Mouse (Mus musculus) olfactory bulb, adult 2 months (tissue): ENCODE data around the gene Hist1h1t. TPM values are rescaled to one million over a fixed set of nuclear protein-coding genes. Genes with fewer than 3 reads are reported as not detected.
"Not testable (repeated sequence)": the region's sequence is repeated elsewhere in the genome, so short reads cannot be mapped to it uniquely, and the experiment has no call there.

Experiments
- H3K27ac ChIP-seq: fragments of 200-500 bp; 2 replicates; pipeline ENCODE4 v1.5.1; 2012; ENCODE audit warnings: low read depth, low read length; ENCODE audit not compliant: insufficient read depth
- H3K4me1 ChIP-seq: fragments of 200-500 bp; 2 replicates; pipeline ENCODE4 v1.6.1; 2012; ENCODE audit warnings: low read length; ENCODE audit not compliant: control insufficient read depth, insufficient read depth
- H3K4me3 ChIP-seq: fragments of 200-500 bp; 2 replicates; pipeline ENCODE4 v1.5.1; 2012; ENCODE audit warnings: mild to moderate bottlenecking, low read depth, low read length, moderate library complexity; ENCODE audit not compliant: insufficient read depth
- CTCF ChIP-seq: fragments of 200-500 bp; IDR thresholded peaks from 2 replicates; pipeline ENCODE4 v1.5.1; 2012; ENCODE audit warnings: low read depth, mild to moderate bottlenecking, low read length, moderate library complexity; ENCODE audit not compliant: insufficient read depth
- POLR2A ChIP-seq: fragments of 200-500 bp; IDR thresholded peaks from 2 replicates; pipeline ENCODE4 v1.6.1; 2012; ENCODE audit warnings: mild to moderate bottlenecking, low read depth, low read length, moderate library complexity; ENCODE audit not compliant: insufficient read depth
- WGBS: fragments of 180-500 bp; shearing (Covaris S2); methylation state at CpG from one replicate; pipeline ENCODE4 v1.1.7; 2018; 5-methylcytosine and 5-hydroxymethylcytosine counted together
- polyA plus RNA-seq: library from polyadenylated mRNA; stranded (reverse); fragments of >200 nt; gene quantifications from 2 replicates; pipeline ENCODE4 v1.2.4, GENCODE M21; 2012; ENCODE audit warnings: low replicate concordance; ENCODE audit not compliant: missing spikeins, insufficient read depth, insufficient read length

The Hist1h1t gene
- polyA plus RNA-seq, 1 experiment: not detected

- no peak for TF ChIP-seq CTCF
- no peak for TF ChIP-seq POLR2A
Observed at GRCm38 (mm10) chr13:23697491-23698299, 2.1 kb downstream of the Hist1h1t start.

GRCm38 (mm10) chr13:23698300-23698693 lies 2.7 kb downstream of the Hist1h1t start, which contains the start of gene Hist1h4c:
TSS of gene Hist1h4c (minus strand) at chr13:23698454.
- WGBS: under 1% methylated on average over 22 of the region's 22 CpGs
- peaks cover 5% of the 10 kb centered on the region; the same call in 1 of the 2 replicates for H3K4me1 ChIP-seq
- H3K27ac ChIP-seq: peak within 1 kb of the TSS; percentile 47
- peak; percentile 99 for TF ChIP-seq POLR2A
- TF ChIP-seq CTCF: no peak
- H3K4me3 ChIP-seq: peak within 1 kb of the TSS; percentile 73

More at GRCm38 (mm10) chr13:23697491-23698299, 2.1 kb downstream of the Hist1h1t start:
- peaks cover 5% of the 10 kb centered on the region; the same call in 1 of the 2 replicates for H3K4me1 ChIP-seq
- under 1% methylated on average over 30 of the region's 32 CpGs for WGBS
- peak overlapping the region; percentile 73 for H3K4me3 ChIP-seq
- H3K27ac ChIP-seq: peak overlapping the region; percentile 47

- TF ChIP-seq CTCF (no peak), POLR2A (no peak)
- H3K27ac ChIP-seq: no peak overlapping the region
- WGBS: 52% methylated on average over 6 of the region's 6 CpGs
- H3K4me3 ChIP-seq: no peak overlapping the region
- H3K4me1 ChIP-seq: peaks cover 5% of the 10 kb centered on the region; the same call in 1 of the 2 replicates
Observed at GRCm38 (mm10) chr13:23698996-23699395, 3.4 kb downstream of the Hist1h1t start.

GRCm38 (mm10) chr13:23699767-23700166 lies 4.2 kb downstream of the Hist1h1t start:
- H3K4me1 ChIP-seq: peaks cover 5% of the 10 kb centered on the region; the same call in 1 of the 2 replicates
- TF ChIP-seq POLR2A (no peak), CTCF (no peak)
- H3K4me3 ChIP-seq: no peak overlapping the region
- WGBS: 59% methylated on average over 3 of the region's 3 CpGs
- no peak overlapping the region for H3K27ac ChIP-seq

GRCm38 (mm10) chr13:23700786-23701520 lies 5.3 kb downstream of the Hist1h1t start:
- TF ChIP-seq POLR2A: no peak
- no peak for TF ChIP-seq CTCF
- Histone ChIP-seq H3K4me3 (no peak overlapping the region), H3K27ac (no peak overlapping the region), H3K4me1 (peaks cover 3% of the 10 kb centered on the region; the same call in 1 of the 2 replicates)
- 21% methylated on average over 8 of the region's 8 CpGs for WGBS

- 83% methylated on average over 4 of the region's 4 CpGs for WGBS
Observed at GRCm38 (mm10) chr13:23702220-23702619, 6.6 kb downstream of the Hist1h1t start.

GRCm38 (mm10) chr13:23702801-23703200 lies 7.2 kb downstream of the Hist1h1t start:
- 85% methylated on average over 2 of the region's 2 CpGs for WGBS
- not testable (repeated sequence) for H3K4me3 ChIP-seq, H3K27ac ChIP-seq, H3K4me1 ChIP-seq

More at GRCm38 (mm10) chr13:23702220-23702619, 6.6 kb downstream of the Hist1h1t start:
- H3K4me1 ChIP-seq: no peaks in the 10 kb centered on the region
- H3K4me3 ChIP-seq: no peak overlapping the region
- no peak overlapping the region for H3K27ac ChIP-seq
- TF ChIP-seq CTCF: no peak
- TF ChIP-seq POLR2A: no peak

GRCm38 (mm10) chr13:23705751-23706356 lies 10.2 kb downstream of the Hist1h1t start:
- 93% methylated on average over 7 of the region's 7 CpGs for WGBS
- Histone ChIP-seq H3K4me1 (no peaks in the 10 kb centered on the region), H3K4me3 (no peak overlapping the region), H3K27ac (no peak overlapping the region)
- TF ChIP-seq POLR2A: no peak
- no peak for TF ChIP-seq CTCF
